In genomic region chr9:55311560-55311959, GRCm38 (mm10) we compare ENCODE assay signal across 8 mouse cellular contexts. TPM values are rescaled to one million over a fixed set of nuclear protein-coding genes. Genes with fewer than 3 reads are reported as not detected.
DNase-seq lines count a peak whose midpoint lies in the region; TF ChIP-seq lines count a peak whose summit lies in the region.

No protein-coding gene starts in this region.

- H3K4me1 ChIP-seq in megakaryocyte, embryonic 14.5 days: peaks cover 61% of the 10 kb centered on the region

- H3K27me3 ChIP-seq in megakaryocyte, embryonic 14.5 days (replicated peaks): no peaks in the 10 kb centered on the region

- peak; percentile 92 for DNase-seq in adipocyte (ENCODE audit: low spot score)
- DNase-seq in cerebellum, postnatal 14 days: peak; percentile 90 to 91
- DNase-seq in frontal cortex, postnatal 36 days (ENCODE audit: low spot score in 2 of 2): peak; percentile 63 to 86
- peak; percentile 80 for DNase-seq in induced T-regulatory cell, adult 2 months (ENCODE audit: low read depth)
- peak; percentile 53 to 70 for DNase-seq in left cerebral cortex, adult 2 months (ENCODE audit: extremely low spot score in 1 of 2, low spot score in 2 of 2)
- peak; percentile 66 for DNase-seq in right cerebral cortex, postnatal 14 days
- peak; percentile 64 for DNase-seq in yolk sac, embryonic 10.5 days (ENCODE audit: low spot score)

- H3K9me3 ChIP-seq in megakaryocyte, embryonic 14.5 days: no peaks in the 10 kb centered on the region

- H3K36me3 ChIP-seq in megakaryocyte, embryonic 14.5 days (replicated peaks; ENCODE audit: low read length): no peaks in the 10 kb centered on the region

- intact Hi-C loops in left cerebral cortex, adult 2 months (cut with DNase I): loop anchor here (1.0 to 10.0 kb wide), 6 partner anchors 169 to 577 kb away; partner anchors contain the start of genes Chrnb4 and Wdr61

- no peak overlapping the region for H3K27ac ChIP-seq in left cerebral cortex, adult 2 months

- H3K4me3 ChIP-seq in left cerebral cortex, adult 2 months: no peak overlapping the region
- peak overlapping the region; percentile 21 for H3K4me3 ChIP-seq in megakaryocyte, embryonic 14.5 days (replicated peaks)

- peak; percentile 92 for TF ChIP-seq CTCF in left cerebral cortex, adult 2 months (IDR thresholded peaks at IDR 0.05)

RNA-seq across cellular contexts. Expression of gene Nrg4, which starts 15.1 kb away (rescaled TPM):
- total RNA-seq in left cerebral cortex, adult 2 months (2021): 1 to 10 TPM; 1.2 to 1.4 TPM
- 0.26 TPM in 1 of 2 replicates, not detected in the other for polyA plus RNA-seq in megakaryocyte, embryonic 14.5 days (2012; ENCODE audit: insufficient read depth, low replicate concordance)

RNA-seq across cellular contexts. Expression of gene Tmem266, which starts 15.2 kb away (rescaled TPM):
- 1 to 10 TPM; 7.6 to 8.1 TPM for total RNA-seq in left cerebral cortex, adult 2 months (2021)
- 0.07 TPM in 1 of 2 replicates, not detected in the other for polyA plus RNA-seq in megakaryocyte, embryonic 14.5 days (2012; ENCODE audit: insufficient read depth, low replicate concordance)
